Mouse (Mus musculus) cerebellum, adult 2 months (tissue): ENCODE measurements around the gene Msi2. TPM values are rescaled to one million over a fixed set of nuclear protein-coding genes. Genes with fewer than 3 reads are reported as not detected.

Source experiments
- DNase-seq, 2 experiments: peaks; one replicate each; pipeline ENCODE4 v3.0.0; 2021
- H3K27ac ChIP-seq: fragments of 200-500 bp; 2 replicates; pipeline ENCODE4 v1.5.1; 2012; ENCODE audit warnings: low read length, control low read depth, inconsistent platforms; ENCODE audit not compliant: insufficient read depth
- H3K27me3 ChIP-seq: fragments of 200-500 bp; 2 replicates; pipeline ENCODE4 v1.6.1; 2012; ENCODE audit warnings: inconsistent platforms, mild to moderate bottlenecking, low read length, moderate library complexity; ENCODE audit not compliant: control insufficient read depth, insufficient read depth
- H3K4me1 ChIP-seq: fragments of 200-500 bp; 2 replicates; pipeline ENCODE4 v1.6.1; 2011; ENCODE audit warnings: low read length; ENCODE audit not compliant: control insufficient read depth, insufficient read depth
- H3K4me3 ChIP-seq: fragments of 200-500 bp; replicated peaks from 2 replicates; pipeline ENCODE3; 2011; ENCODE audit warnings: mild to moderate bottlenecking, low read depth, low read length, control low read depth; ENCODE audit not compliant: insufficient read depth
- CTCF ChIP-seq: fragments of 200-500 bp; IDR thresholded peaks from 2 replicates; pipeline ENCODE4 v1.5.1; 2011; ENCODE audit warnings: low read depth, mild to moderate bottlenecking, control low read depth, low read length, moderate library complexity, borderline replicate concordance; ENCODE audit not compliant: insufficient read depth
- POLR2A ChIP-seq: fragments of 200-500 bp; IDR thresholded peaks from 2 replicates; pipeline ENCODE4 v1.6.1; 2011; ENCODE audit warnings: low read length, control low read depth, borderline replicate concordance; ENCODE audit not compliant: insufficient read depth
- WGBS: fragments of 180-500 bp; shearing (Covaris S2); methylation state at CpG from one replicate; pipeline ENCODE4 v1.1.7; 2018; 5-methylcytosine and 5-hydroxymethylcytosine counted together
- polyA plus RNA-seq: library from polyadenylated mRNA; depleted of rRNA; stranded (reverse); fragments of >200 nt; gene quantifications from 2 replicates; pipeline ENCODE4 v1.2.3, GENCODE M21; 2012

Msi2 gene
- polyA plus RNA-seq, 1 experiment: 87.3 TPM

- peak in 1 of 2 experiments; percentile 59 for DNase-seq
- Histone ChIP-seq H3K4me3 (no peak overlapping the region), H3K4me1 (peaks cover 10% of the 10 kb centered on the region)
Observed at GRCm38 (mm10) chr11:88599332-88600130, 118.8 kb downstream of the Msi2 start.

GRCm38 (mm10) chr11:88598848-88599175 is 119.5 kb downstream of the Msi2 start:
- Histone ChIP-seq H3K27ac (no peak overlapping the region), H3K27me3 (no peaks in the 10 kb centered on the region), H3K4me3 (no peak overlapping the region), H3K4me1 (peaks cover 10% of the 10 kb centered on the region)
- no peak for DNase-seq
- no peak for TF ChIP-seq POLR2A
- 66% methylated on average over 3 of the region's 3 CpGs for WGBS

More at GRCm38 (mm10) chr11:88599332-88600130, 118.8 kb downstream of the Msi2 start:
- 47% methylated on average over 17 of the region's 17 CpGs for WGBS
- no peaks in the 10 kb centered on the region for H3K27me3 ChIP-seq
- TF ChIP-seq CTCF (no peak), POLR2A (no peak)
- H3K27ac ChIP-seq: no peak overlapping the region; the same call in 1 of the 2 replicates

DNA sequence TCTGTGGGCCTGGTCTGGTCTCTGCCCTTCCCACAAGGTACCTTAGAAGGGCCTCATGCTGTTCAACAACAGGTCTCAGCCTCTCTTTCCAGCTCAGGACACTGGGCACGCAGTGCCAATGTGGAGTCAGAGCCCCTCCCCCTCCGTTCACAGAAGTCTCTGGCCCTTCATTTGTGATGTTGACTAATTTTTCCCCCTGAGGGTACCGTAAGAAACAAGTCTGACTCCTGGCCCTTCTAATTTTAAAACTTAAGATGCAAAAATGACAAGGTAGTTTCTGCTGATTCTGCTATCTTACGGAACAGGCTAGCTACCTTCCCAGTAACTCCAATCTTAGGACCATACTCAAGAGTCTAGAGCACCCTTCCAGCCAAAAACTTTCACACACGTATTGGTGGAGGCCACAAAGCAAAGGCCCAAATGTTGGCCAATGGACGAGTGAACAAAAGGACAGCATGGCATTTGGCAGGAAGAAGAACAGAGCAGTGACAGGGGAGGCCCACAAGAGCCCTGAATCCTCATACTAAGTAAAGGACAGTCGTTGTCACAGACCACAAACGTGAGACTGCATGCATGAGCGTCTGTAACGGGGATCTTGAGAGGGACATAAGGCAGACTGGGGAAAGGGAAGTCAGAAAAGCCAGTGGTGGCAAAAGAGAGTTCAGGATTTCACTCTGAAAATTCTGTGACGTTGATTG is 120.0 kb downstream of the Msi2 start:
- Histone ChIP-seq H3K4me3 (no peak overlapping the region), H3K4me1 (peaks cover 10% of the 10 kb centered on the region), H3K27me3 (no peaks in the 10 kb centered on the region), H3K27ac (no peak overlapping the region)
- DNase-seq: no peak
- 57% methylated on average over 11 of the region's 11 CpGs for WGBS
- no peak for TF ChIP-seq POLR2A
- no peak for TF ChIP-seq CTCF

DNA sequence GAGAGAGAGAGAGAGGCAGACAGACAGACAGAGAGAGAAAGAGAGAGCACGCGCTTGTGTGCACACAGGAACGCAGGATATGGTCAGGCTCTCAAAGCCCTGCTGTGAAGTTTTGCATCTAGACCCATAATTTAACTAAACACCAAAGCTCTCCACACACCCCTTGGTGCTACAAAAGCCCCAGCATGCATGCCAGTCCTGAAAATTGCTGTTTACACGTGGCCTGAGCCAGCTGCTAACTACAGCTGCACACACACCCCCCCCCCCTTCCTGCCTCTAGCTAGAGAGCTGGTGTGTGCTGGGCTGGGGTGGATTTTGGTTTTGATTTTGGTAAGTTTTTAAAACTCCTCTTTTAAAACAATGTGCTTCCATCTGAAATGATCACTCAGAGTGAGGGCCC is 122.7 kb downstream of the Msi2 start:
- 70% methylated on average over 4 of the region's 4 CpGs for WGBS
- H3K4me1 ChIP-seq: peaks cover 22% of the 10 kb centered on the region
- no peak overlapping the region for H3K27ac ChIP-seq
- H3K4me3 ChIP-seq: no peak overlapping the region
- no peaks in the 10 kb centered on the region for H3K27me3 ChIP-seq
- no peak for DNase-seq
- TF ChIP-seq CTCF (no peak), POLR2A (no peak)

- Histone ChIP-seq H3K4me1 (peaks cover 23% of the 10 kb centered on the region), H3K27ac (no peak overlapping the region), H3K27me3 (no peaks in the 10 kb centered on the region), H3K4me3 (no peak overlapping the region)
- 66% methylated on average over 13 of the region's 13 CpGs for WGBS
- no peak for TF ChIP-seq POLR2A
- no peak for TF ChIP-seq CTCF
- no peak for DNase-seq
Observed at GRCm38 (mm10) chr11:88594804-88595611, 123.3 kb downstream of the Msi2 start.

GRCm38 (mm10) chr11:88594010-88594409 is 124.3 kb downstream of the Msi2 start:
- Histone ChIP-seq H3K4me3 (no peak overlapping the region), H3K4me1 (peaks cover 25% of the 10 kb centered on the region), H3K27ac (no peak overlapping the region), H3K27me3 (no peaks in the 10 kb centered on the region)
- TF ChIP-seq POLR2A: no peak
- no peak for TF ChIP-seq CTCF
- WGBS: 49% methylated on average over 8 of the region's 8 CpGs
- no peak for DNase-seq

- Histone ChIP-seq H3K4me1 (peaks cover 29% of the 10 kb centered on the region), H3K27ac (no peak overlapping the region; the same call in 1 of the 2 replicates), H3K4me3 (no peak overlapping the region), H3K27me3 (no peaks in the 10 kb centered on the region)
- TF ChIP-seq CTCF (no peak), POLR2A (no peak)
- WGBS: 16% methylated on average over 8 of the region's 8 CpGs
- peak; percentile 62 to 78 for DNase-seq
Observed at GRCm38 (mm10) chr11:88592099-88592498, 126.2 kb downstream of the Msi2 start.
